Mouse (Mus musculus) cortical plate, adult 2 months (tissue): ENCODE results near the gene Abcb5.

Experiments used
- CTCF ChIP-seq: fragments of 200-500 bp; IDR thresholded peaks from 2 replicates; pipeline ENCODE4 v1.5.1; 2011; ENCODE audit warnings: mild to moderate bottlenecking, control low read depth, low read length; ENCODE audit not compliant: insufficient read depth; ENCODE audit errors: extremely low read depth
- POLR2A ChIP-seq: fragments of 200-500 bp; IDR thresholded peaks from 2 replicates; pipeline ENCODE4 v1.6.1; 2011; ENCODE audit warnings: mild to moderate bottlenecking, low read length, control low read depth; ENCODE audit not compliant: insufficient read depth; ENCODE audit errors: extremely low read depth

- TF ChIP-seq CTCF: no peak
- no peak for TF ChIP-seq POLR2A
Observed at GRCm38 (mm10) chr12:118848496-118849202, 117.6 kb downstream of the Abcb5 start.
